Comparison of ENCODE assay signal across 13 mouse cellular contexts in genomic region chr12:104584408-104584807, GRCm38 (mm10).
DNase-seq lines count a peak whose midpoint lies in the region; ATAC-seq lines count a peak whose summit lies in the region.
"Had no signal": no experiment of that assay in that cellular context is flagged by ENCODE, and none has a peak within 500 bp of the region (broad histone marks: within the 10 kb centered on the region; RNA-seq: fewer than 3 reads in every experiment).

No protein-coding gene starts in this region.

- no peak for ATAC-seq in heart, embryonic 13.5 days (ENCODE audit: extremely low read depth, insufficient number of reproducible peaks, low FRiP score, low TSS enrichment)
- no peak for ATAC-seq in lung, embryonic 15.5 days (ENCODE audit: borderline replicate concordance, extremely low read depth, low FRiP score, low TSS enrichment)
- no peak for ATAC-seq in hindbrain, embryonic 14.5 days (ENCODE audit: low FRiP score)
- no peak for ATAC-seq in midbrain, embryonic 16.5 days
- ATAC-seq: CD4-positive, CD25-positive, alpha-beta regulatory T cell, adult 4 months had no signal

- H3K9me3 ChIP-seq in heart, embryonic 13.5 days = no peaks in the 10 kb centered on the region
- H3K9me3 ChIP-seq in lung, embryonic 15.5 days = no peaks in the 10 kb centered on the region
- H3K9me3 ChIP-seq in hindbrain, embryonic 14.5 days (ENCODE audit: control insufficient read depth, low read length) = no peaks in the 10 kb centered on the region
- H3K9me3 ChIP-seq in midbrain, embryonic 16.5 days (replicated peaks; ENCODE audit: control insufficient read depth, low read length, poor library complexity, severe bottlenecking) = no peaks in the 10 kb centered on the region

- H3K4me1 ChIP-seq in heart, embryonic 13.5 days = no peaks in the 10 kb centered on the region
- 0 out of 2 replicates have a peak, but pooled peaks cover 3% of the 10 kb centered on the region for H3K4me1 ChIP-seq in lung, embryonic 15.5 days
- H3K4me1 ChIP-seq in hindbrain, embryonic 14.5 days (replicated peaks; ENCODE audit: control insufficient read depth, insufficient read depth, low read length) = no peaks in the 10 kb centered on the region
- H3K4me1 ChIP-seq in midbrain, embryonic 16.5 days (ENCODE audit: control insufficient read depth, insufficient read depth, low read length) = no peaks in the 10 kb centered on the region

- no peak overlapping the region for H3K9ac ChIP-seq in heart, embryonic 13.5 days
- no peak overlapping the region for H3K9ac ChIP-seq in lung, embryonic 15.5 days
- H3K9ac ChIP-seq in hindbrain, embryonic 14.5 days = no peak overlapping the region
- no peak overlapping the region for H3K9ac ChIP-seq in midbrain, embryonic 16.5 days (ENCODE audit: low read depth, low read length)

- H3K4me2 ChIP-seq in heart, embryonic 13.5 days = peak overlapping the region; percentile 48
- peak overlapping the region; percentile 49 for H3K4me2 ChIP-seq in lung, embryonic 15.5 days
- peak overlapping the region; percentile 12; the same call in 1 of the 2 replicates for H3K4me2 ChIP-seq in hindbrain, embryonic 14.5 days (replicated peaks)
- peak overlapping the region; percentile 4; the same call in 1 of the 2 replicates for H3K4me2 ChIP-seq in midbrain, embryonic 16.5 days (ENCODE audit: low read length)

- peaks cover 78% of the 10 kb centered on the region for H3K27me3 ChIP-seq in heart, embryonic 13.5 days (replicated peaks)
- no peaks in the 10 kb centered on the region for H3K27me3 ChIP-seq in lung, embryonic 15.5 days
- H3K27me3 ChIP-seq in hindbrain, embryonic 14.5 days (ENCODE audit: control insufficient read depth, insufficient read depth, low read length) = 0 out of 2 replicates have a peak, but pooled peaks cover 2% of the 10 kb centered on the region
- H3K27me3 ChIP-seq in midbrain, embryonic 16.5 days (ENCODE audit: control insufficient read depth, insufficient read depth, low read depth, low read length) = no peaks in the 10 kb centered on the region

- H3K36me3 ChIP-seq in heart, embryonic 13.5 days = no peaks in the 10 kb centered on the region
- no peaks in the 10 kb centered on the region for H3K36me3 ChIP-seq in lung, embryonic 15.5 days
- no peaks in the 10 kb centered on the region for H3K36me3 ChIP-seq in hindbrain, embryonic 14.5 days (replicated peaks; ENCODE audit: control insufficient read depth, insufficient read depth)
- H3K36me3 ChIP-seq in midbrain, embryonic 16.5 days (ENCODE audit: control insufficient read depth, insufficient read depth, low read length) = no peaks in the 10 kb centered on the region

- H3K27ac ChIP-seq in heart, embryonic 13.5 days (replicated peaks) = no peak overlapping the region
- no peak overlapping the region for H3K27ac ChIP-seq in lung, embryonic 15.5 days
- no peak overlapping the region for H3K27ac ChIP-seq in hindbrain, embryonic 14.5 days
- H3K27ac ChIP-seq in midbrain, embryonic 16.5 days (ENCODE audit: low read length) = no peak overlapping the region

- DNase-seq in heart, adult 8-10 months (ENCODE audit: low spot score) = no peak
- no peak for DNase-seq in lung, adult 18-20 months
- DNase-seq in hindbrain, embryonic 14.5 days (ENCODE audit: low spot score) = no peak
- DNase-seq in layer of hippocampus, adult 8-10 months (ENCODE audit: low spot score in 2 of 2) = no peak
- no peak for DNase-seq in embryo, embryonic 11 days
- DNase-seq: cerebellum, adult 8-10 months; kidney, postnatal 10 days; lung, postnatal 14 days; right cerebral cortex, postnatal 14 days had no signal

- WGBS in heart, embryonic 13.5 days = 65% methylated on average over 9 of the region's 9 CpGs
- 41% methylated on average over 9 of the region's 9 CpGs for WGBS in lung, embryonic 15.5 days
- 73% methylated on average over 9 of the region's 9 CpGs for whole genome bisulfite sequencing in hindbrain, embryonic 14.5 days
- 80% methylated on average over 9 of the region's 9 CpGs for WGBS in midbrain, embryonic 16.5 days

- H3K4me3 ChIP-seq in heart, embryonic 13.5 days = peak overlapping the region; percentile 24
- H3K4me3 ChIP-seq in lung, embryonic 15.5 days = peak overlapping the region; percentile 26
- H3K4me3 ChIP-seq in hindbrain, embryonic 14.5 days (replicated peaks; ENCODE audit: low read length) = no peak overlapping the region
- no peak overlapping the region for H3K4me3 ChIP-seq in midbrain, embryonic 16.5 days (ENCODE audit: low read depth, low read length)

Comparison
In these comparisons a context has a peak if more than half of its experiments do, and no peak if none do; other contexts are left out.
1. H3K4me3 ChIP-seq: peak in heart, embryonic 13.5 days (single experiment) and lung, embryonic 15.5 days (single experiment); none in hindbrain, embryonic 14.5 days (single experiment) and midbrain, embryonic 16.5 days (single experiment).
2. Peak in every context shown above with its lines, with median percentiles within 50 percentile points of each other: H3K4me2 ChIP-seq.